Mouse (Mus musculus) testis, adult 2 months (tissue): ENCODE results near the gene Htr1d.
A peak's percentile ranks its signal among the peaks of the same experiment; 100 is the strongest.

Experiments used
- CTCF ChIP-seq: fragments of 200-500 bp; IDR thresholded peaks from 2 replicates; pipeline ENCODE4 v1.5.1; 2012; ENCODE audit warnings: low read depth, mild to moderate bottlenecking, inconsistent platforms, low read length, moderate library complexity; ENCODE audit not compliant: control insufficient read depth, insufficient read depth, insufficient replicate concordance
- POLR2A ChIP-seq: fragments of 200-500 bp; IDR thresholded peaks from 2 replicates; pipeline ENCODE4 v1.6.1; 2012; ENCODE audit warnings: low read depth, mild to moderate bottlenecking, inconsistent platforms, low read length, moderate library complexity; ENCODE audit not compliant: control insufficient read depth

DNA sequence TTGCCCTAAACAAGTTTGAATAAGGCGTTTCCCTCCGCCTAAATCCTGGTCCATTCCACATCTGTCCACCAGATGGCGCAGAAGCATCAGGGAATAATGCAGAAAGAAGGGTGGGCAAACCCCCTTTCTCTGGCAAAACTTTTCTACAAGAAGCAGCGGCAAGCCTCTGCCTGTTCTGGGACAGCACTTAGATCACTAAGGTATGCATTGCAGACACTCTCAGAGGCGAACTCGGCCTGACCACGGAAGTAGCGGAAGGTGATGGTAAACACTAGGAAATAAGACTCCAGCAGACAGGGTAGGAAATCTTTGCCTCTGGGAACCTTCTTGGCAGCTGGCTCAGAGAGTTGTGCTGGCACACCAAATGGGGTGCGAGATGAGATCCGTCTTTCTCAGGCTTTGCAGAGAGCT lies 31.5 kb downstream of the Htr1d start:
- peak; percentile 71 for TF ChIP-seq CTCF
- 0 out of 2 replicates have a peak, but pooled peaks have one; percentile 14 for TF ChIP-seq POLR2A
